Mouse (Mus musculus) heart, adult 18-20 months (tissue): ENCODE data around the gene Snupn. TPM values are rescaled to one million over a fixed set of nuclear protein-coding genes. Genes with fewer than 3 reads are reported as not detected.

Source experiments
- DNase-seq, 2 experiments: peaks; one replicate each; pipeline ENCODE4 v3.0.0; 2021 to 2022; ENCODE audit warnings: mixed read lengths in 1 of 2
- total RNA-seq, 2 experiments: library from RNA; stranded (reverse); gene quantifications; 2 replicates each; pipeline ENCODE4 v1.2.3; 2021

Snupn gene
- total RNA-seq, 2 experiments from 2014 or later, result 10.6 to 11.2 TPM

GRCm38 (mm10) chr9:57003011-57003410 lies 52.3 kb downstream of the Snupn start:
- DNase-seq, result peak in 1 of 2 experiments; percentile 39

- no peak for DNase-seq
These were observed 61.7 kb downstream of the Snupn start for GRCm38 (mm10) chr9:57012393-57012792.

- DNase-seq, result no peak
These were observed 62.2 kb downstream of the Snupn start for GRCm38 (mm10) chr9:57012895-57013294.

GRCm38 (mm10) chr9:57013756-57014155 lies 63.1 kb downstream of the Snupn start:
- DNase-seq, result no peak

- DNase-seq, result peak; percentile 53 to 78
These were observed 64.1 kb downstream of the Snupn start for GRCm38 (mm10) chr9:57014766-57015165.

- no peak for DNase-seq
These were observed 67.0 kb downstream of the Snupn start for GRCm38 (mm10) chr9:57017631-57018030.

GRCm38 (mm10) chr9:57031756-57032155 lies 81.1 kb downstream of the Snupn start:
- no peak for DNase-seq

Other genes with a start within 250 kb of the Snupn start
- 1 to 10 TPM; 1.0 to 1.1 TPM for gene Lingo1, start 154.4 kb upstream of the Snupn start, total RNA-seq
- not detected for gene Odf3l1, start 86.2 kb upstream of the Snupn start, total RNA-seq
- 10 to 100 TPM in 1 of 2 experiments, 1 to 10 TPM in 1; 9.9 to 11.5 TPM for gene Cspg4, start 85.8 kb upstream of the Snupn start, total RNA-seq
- gene Snx33, start 22.5 kb upstream of the Snupn start, total RNA-seq, result 1 to 10 TPM; 7.0 to 8.2 TPM
- gene Imp3, start 13.4 kb upstream of the Snupn start, total RNA-seq, result 10 to 100 TPM; 55.8 to 58.3 TPM
- 10 to 100 TPM in 1 of 2 experiments, 1 to 10 TPM in 1; 9.3 to 10.1 TPM for gene Ptpn9, start 44.0 kb downstream of the Snupn start, total RNA-seq
- gene Sin3a, start 121.2 kb downstream of the Snupn start, total RNA-seq, result 10 to 100 TPM; 23.0 to 23.6 TPM
- gene Man2c1, start 179.8 kb downstream of the Snupn start, total RNA-seq, result 10 to 100 TPM; 42.6 to 43.3 TPM
- 1 to 10 TPM; 5.7 to 5.9 TPM for gene Neil1, start 197.4 kb downstream of the Snupn start, total RNA-seq
- gene Commd4, start 207.5 kb downstream of the Snupn start, total RNA-seq, result 10 to 100 TPM; 28.0 to 32.0 TPM